Mouse (Mus musculus): ENCODE data around the gene Podxl2.

Gene Podxl2

DNA sequence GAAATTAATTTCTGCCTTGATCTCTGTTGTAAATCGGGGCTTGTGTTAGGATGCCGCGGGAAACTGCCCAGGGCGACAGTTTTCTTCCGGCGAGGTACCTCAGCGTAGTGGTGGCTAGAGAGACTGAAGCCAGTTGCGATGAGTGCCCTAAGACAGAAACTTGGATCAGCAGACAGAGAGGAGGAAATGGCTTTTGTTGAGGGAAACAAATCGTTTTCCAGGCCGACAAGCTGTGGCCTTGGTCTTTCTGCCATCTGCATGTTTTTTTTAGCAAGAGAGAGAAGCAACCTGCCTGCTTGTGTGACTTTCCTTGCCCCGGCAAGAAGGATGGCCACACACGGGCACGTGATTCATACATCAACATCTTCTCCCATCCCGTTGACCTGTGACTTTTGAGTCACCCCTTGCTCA, 80.3 kb downstream of the Podxl2 start:
- no peak for DNase-seq (ENCODE audit: low spot score)

DNA sequence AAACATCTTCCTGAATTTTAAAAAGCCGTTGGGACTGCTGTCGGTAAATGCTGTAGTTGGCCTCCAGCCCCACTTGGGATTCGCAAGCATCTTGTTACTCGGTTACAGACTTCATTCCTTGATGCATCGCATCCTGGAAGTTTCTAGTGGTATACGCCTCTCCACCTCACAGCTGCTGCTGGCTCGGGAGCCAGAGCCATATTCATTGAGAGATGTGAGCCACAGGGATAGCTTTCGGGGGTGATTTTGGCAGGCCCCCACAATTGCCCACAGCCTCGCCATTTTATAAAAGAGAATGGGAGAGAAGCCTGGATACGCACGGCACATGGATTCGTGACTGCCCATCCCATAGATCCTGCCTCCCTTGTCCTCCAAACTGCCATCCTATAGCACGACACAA, 81.0 kb downstream of the Podxl2 start:
- DNase-seq (ENCODE audit: low spot score) = no peak

DNA sequence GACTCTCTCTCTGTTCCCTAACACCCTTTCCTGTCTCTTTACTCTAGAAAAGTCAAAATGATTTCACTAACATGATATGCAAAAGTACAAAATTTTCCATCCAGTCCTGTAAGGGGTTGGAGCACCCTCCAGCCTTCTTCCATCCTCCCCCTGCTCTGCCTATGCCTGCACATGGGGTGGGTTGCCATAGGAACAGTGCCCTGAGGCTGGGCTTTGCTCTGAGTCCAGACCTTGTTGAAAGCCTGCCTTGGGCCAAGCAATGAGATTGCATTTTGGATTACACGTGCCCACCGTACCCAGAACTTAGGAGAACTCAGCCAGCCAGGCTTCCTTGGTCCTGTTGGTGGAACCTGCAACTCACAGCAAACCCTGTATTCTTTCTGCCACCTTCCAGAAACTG, 81.6 kb downstream of the Podxl2 start:
- DNase-seq (ENCODE audit: low spot score) = no peak

Measured in spleen, adult 12 weeks (tissue).